Mouse (Mus musculus) left cerebral cortex, adult 9 months (tissue): ENCODE measurements around the gene Bcl9.

Source experiments
- DNase-seq, 2 experiments: peaks; one replicate each; pipeline ENCODE4 v3.0.0; 2022; ENCODE audit warnings: low spot score in 2 of 2

Bcl9 gene

DNA sequence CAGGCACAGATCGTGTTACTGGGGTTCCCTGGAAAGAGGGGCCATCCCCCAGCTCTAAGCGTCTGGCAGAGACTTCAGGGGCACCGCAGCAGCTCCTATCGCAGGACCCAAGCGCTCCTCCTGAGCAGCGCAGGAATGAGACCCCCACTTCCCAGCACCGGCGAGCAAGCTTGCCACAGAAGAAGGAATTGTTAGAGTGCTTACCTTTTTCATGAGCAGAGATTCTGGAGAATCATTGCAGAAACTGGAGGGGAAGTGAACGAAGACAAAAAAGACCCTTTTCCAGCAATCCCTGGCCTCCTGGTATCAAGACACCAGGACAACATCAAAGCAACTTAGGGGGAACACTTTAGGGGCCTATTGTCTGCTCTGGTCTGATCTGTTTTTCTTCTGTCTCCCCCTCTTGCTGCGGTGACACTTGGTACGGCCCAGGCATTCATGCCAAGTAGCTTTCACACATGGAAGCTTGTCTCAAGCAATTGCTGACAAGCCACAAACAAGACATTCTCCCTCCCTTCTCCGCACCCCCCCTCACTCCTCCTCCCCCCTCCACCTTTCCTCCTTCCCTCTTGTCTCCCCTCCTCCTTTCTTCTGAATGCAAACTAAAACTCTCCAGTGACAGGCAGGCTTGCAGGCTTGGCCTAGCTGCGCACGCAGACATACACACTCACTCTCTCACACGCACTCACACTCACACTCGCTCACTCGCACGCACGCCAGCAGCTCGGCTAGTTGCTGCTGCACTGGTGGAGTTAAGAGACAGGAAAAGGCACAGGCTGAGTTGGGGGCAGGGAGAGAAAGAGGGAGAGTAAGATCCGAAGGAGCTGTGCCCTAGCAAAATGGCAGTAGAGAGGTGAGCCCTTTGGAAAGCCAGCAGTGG, at the start of gene Bcl9:
Gene Bcl9, minus strand, starts transcription at position 365 of the 880 bp plus-strand sequence.
- DNase-seq = peak; percentile 70 to 91

DNA sequence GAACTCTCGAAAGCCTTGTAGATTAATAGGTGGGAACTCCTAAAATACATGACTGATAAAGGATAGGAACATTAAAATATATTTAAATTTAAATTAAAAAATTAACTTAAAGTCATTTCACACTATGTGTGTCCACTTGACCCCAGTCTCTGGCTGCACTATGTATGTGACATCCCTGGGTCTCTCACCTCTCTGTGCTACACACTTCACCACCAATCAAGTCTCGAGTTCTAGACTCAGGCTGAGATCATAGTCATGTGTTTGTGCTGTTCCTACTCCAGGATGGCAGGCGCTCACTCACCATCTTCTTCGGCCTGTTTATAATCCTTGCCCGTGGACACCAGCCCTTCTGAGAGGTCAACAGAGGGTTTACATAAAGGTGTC, 41.5 kb upstream of the Bcl9 start:
- DNase-seq = no peak

GRCm38 (mm10) chr3:97338522-97339192, 40.9 kb upstream of the Bcl9 start:
- DNase-seq = peak; percentile 30 to 94

DNA sequence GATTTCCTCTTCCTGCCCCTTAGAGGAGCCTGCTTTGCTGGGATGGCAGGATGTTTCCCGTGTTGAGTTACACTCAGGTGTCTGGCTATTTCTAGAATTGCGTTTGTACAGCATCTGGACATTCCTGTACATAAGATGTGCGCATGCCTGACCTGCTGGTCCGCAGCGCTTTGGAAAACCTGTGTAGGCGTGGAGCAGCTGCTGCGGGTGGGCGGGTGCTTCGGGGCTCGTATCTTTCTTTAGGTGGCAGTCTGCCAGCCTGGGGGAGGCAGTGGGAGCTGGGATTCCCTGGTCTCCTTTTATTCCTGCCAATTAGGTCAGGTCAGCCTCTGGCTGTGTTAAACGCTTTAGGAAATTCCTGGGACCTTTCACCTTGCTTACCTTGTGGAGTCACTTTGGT, 39.6 kb upstream of the Bcl9 start:
- DNase-seq = peak; percentile 26 to 62

DNA sequence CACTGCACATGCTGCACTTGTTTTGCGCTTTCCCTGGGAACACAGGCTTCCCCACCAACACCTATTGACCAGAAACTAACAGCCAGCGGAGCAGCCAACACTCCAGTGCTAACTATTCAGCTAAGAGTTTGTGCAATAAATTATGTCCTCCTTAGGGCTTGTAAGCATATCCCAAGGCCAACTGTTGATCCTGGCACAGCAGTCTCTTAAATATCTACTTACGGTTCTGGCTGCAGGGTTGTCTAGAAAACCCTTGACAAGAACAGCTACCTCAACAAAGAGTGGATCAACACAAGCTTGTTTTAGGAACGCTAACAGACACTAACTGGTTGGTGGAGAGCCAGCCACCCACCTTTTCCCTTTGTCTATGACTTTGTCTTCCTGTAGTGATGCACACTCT, 38.6 kb upstream of the Bcl9 start:
- no peak for DNase-seq

- DNase-seq = no peak
Measured at GRCm38 (mm10) chr3:97334618-97335017, 36.9 kb upstream of the Bcl9 start.

DNA sequence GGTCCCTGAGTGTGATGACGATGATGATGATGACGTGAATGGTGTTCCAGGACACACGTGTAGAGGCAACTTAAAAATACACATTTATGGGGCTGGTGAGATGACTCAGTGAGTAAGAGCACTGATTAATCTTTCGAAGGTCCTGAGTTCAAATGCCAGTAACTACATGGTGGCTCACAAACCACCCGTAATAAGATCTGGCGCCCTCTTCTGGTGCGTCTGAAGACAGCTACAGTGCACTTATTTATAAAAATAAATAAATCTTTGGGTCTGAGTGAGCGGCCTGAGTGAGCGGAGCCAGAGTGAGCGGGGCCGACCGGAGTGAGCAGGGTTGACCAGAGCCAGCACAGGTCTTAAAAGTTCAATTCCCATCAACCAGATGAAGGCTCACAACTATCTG, 34.5 kb upstream of the Bcl9 start:
- peak in 1 of 2 experiments; percentile 17 for DNase-seq

- DNase-seq = no peak
Measured at GRCm38 (mm10) chr3:97327809-97328208, 30.1 kb upstream of the Bcl9 start.

DNA sequence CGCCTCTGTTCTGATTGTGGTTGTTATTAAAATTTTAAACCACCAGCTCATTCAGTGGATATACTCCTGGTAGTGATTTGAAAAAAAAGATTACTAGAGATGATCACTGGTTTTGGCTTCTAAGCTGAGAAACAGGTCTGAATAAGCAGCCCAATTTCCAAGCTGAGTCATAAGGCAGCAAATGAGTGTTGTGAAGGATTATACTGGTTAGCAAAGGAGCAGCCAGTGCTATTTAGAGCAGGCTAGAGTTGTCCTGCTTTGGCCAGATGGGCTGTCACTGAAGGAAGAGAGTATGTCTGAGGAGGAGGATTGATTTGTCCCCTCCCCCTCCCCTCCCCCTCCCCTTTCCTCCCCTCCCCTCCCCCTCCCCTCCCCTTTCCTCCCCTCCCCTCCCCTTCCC, 29.6 kb upstream of the Bcl9 start:
- DNase-seq = peak in 1 of 2 experiments; percentile 16

GRCm38 (mm10) chr3:97325621-97326345, 28.1 kb upstream of the Bcl9 start:
- peak in 1 of 2 experiments; percentile 8 for DNase-seq

GRCm38 (mm10) chr3:97324046-97324445, 26.3 kb upstream of the Bcl9 start:
- DNase-seq = no peak

GRCm38 (mm10) chr3:97317302-97317701, 19.6 kb upstream of the Bcl9 start:
- DNase-seq = no peak

- DNase-seq = no peak
Measured at GRCm38 (mm10) chr3:97313431-97313830, 15.7 kb upstream of the Bcl9 start.

DNA sequence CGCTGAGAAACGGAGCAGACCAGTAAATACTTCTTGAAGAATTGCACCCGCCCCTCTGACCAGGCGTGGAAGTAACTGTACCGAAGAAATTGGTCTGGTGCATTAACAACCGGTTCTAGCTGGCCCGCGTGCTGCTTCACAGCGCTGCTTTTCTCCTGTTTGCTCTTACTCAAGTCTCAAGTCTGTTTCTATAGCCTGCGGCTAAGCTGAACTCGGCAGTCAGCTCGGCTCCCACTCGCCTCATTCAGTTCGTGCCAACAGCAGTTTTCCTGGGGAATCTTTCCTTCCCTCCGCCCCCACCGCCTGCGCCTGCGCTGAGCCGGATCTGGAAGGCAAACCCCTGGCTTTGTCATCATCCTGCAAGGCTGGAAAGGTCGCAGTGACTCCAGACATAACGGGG, 14.3 kb upstream of the Bcl9 start:
- DNase-seq = peak in 1 of 2 experiments; percentile 75

DNA sequence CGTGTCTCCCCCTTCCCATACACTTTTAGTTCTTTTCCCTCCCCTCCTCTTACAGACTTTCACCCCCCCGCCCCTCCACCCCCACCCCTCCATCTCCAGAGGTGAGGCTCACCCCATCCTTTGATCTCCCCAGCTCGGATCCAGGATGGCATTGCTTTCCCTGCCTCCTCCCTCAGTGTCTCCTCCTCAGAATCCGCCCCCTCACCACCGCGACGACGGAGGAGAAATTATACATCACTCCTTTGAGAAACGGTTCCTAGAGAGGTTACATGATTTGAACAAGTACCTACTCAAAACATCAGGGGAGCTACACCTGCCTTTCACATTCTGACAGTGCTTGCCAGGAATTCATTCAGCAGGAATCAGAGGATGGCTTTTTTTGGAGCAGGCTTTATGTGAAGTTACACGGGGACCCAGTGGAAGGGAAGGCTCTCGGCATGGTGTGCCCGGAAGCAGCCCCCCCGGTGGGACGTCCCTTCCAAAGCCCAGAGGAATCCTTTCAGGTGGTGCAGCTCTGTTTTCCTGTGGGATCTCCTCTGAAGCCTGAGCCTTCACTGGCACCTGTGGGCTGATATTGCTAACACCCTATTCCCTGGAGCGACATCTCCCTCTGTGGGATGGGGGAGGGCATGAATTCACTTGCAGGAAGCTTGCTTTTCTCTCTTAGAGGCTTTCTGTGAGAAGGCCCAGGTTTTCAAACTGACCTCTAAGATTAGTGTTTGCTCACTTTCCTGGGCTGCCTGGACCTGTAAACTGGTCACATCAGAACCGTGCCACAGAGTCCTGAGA, 12.2 kb upstream of the Bcl9 start:
- DNase-seq = no peak

GRCm38 (mm10) chr3:97308440-97308839, 10.7 kb upstream of the Bcl9 start:
- no peak for DNase-seq

- no peak for DNase-seq
Measured at GRCm38 (mm10) chr3:97305907-97306306, 8.2 kb upstream of the Bcl9 start.

DNA sequence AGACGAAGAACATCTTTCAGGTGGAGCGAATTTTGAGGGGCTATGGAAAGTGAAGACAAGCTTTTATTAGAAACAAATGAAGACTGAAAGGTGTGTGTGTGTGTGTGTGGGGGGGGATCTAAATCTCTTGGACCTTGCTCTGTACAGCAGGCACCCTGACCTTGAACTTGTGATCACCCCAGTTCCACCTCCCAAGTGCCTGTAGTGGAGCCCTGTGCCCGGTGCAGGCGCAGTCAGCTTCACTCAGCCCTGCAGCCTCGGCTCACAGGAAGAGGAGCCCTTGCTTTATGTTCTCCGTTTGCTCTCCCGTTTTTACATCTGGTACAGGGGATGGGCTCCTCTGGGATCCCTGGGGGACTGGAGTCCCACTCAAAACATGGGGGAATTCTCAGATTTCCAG, 3.9 kb upstream of the Bcl9 start:
- DNase-seq = no peak

DNA sequence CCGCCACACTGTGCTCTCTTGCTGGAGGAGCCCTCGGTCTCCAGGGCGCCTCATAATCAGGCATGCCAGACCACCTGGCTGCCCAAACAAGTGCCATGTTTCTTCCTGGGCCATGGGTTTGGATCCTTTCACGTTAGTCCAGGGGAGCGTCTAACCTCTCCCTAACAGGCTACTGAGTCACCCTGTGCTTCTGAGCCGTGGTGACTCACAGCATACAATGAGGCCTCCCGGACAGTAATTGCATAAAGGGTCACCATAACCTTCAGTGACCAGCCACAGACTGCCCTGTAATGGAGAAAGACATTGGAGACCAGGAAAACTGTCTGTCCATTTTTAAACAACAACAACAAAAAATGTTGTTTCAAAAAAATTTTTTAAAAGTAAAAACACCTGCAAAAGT, 2.7 kb upstream of the Bcl9 start:
- DNase-seq = no peak

DNA sequence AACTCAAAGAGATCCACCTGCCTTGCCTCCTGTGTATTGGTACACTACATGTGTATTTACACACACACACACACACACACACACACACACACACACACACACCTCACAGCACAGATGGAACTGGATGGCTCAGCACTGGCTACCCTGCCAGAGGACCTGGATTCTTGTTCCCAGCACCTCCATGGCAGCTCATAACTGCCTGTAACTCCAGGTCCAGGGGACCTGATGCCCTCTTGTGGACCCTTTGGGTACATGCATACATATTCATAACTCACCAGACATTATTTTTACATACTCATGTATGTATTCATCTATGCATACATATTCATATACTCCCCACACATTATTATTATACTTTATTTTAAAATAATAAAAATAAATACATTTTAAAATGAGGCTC, 2.2 kb upstream of the Bcl9 start:
- DNase-seq = no peak

- no peak for DNase-seq
Measured at GRCm38 (mm10) chr3:97298856-97299465, 1.2 kb upstream of the Bcl9 start.
